28 mouse cellular contexts compared by ENCODE assay signal in genomic region chr7:33900007-33900406, GRCm38 (mm10). TPM values are rescaled to one million over a fixed set of nuclear protein-coding genes. Genes with fewer than 3 reads are reported as not detected.
DNase-seq lines count a peak whose midpoint lies in the region; ATAC-seq and TF ChIP-seq lines count a peak whose summit lies in the region.
"Had no signal": no experiment of that assay in that cellular context is flagged by ENCODE, and none has a peak within 500 bp of the region (broad histone marks: within the 10 kb centered on the region; RNA-seq: fewer than 3 reads in every experiment).

No protein-coding gene starts in this region.

- in situ Hi-C loops in CH12.LX (cut with MboI; ENCODE audit: low pct_ligation_motif_present, low pct_unique_long_range_greater_than_20kb, low sequenced_read_pairs): no loop called here

- no peak for TF ChIP-seq POLR2A in kidney, adult 2 months (IDR thresholded peaks at IDR 0.05; ENCODE audit: low read depth, low read length)
- TF ChIP-seq POLR2A in CH12.LX (IDR thresholded peaks at IDR 0.05; ENCODE audit: low read depth, low read length): no peak

- peak; percentile 7 for DNase-seq in kidney, adult 2 months
- DNase-seq in B cell, adult 2 months: peak; percentile 30 to 40
- DNase-seq in CH12.LX (ENCODE audit: extremely low read depth): peak; percentile 57
- peak; percentile 15 for DNase-seq in heart, postnatal 14 days
- DNase-seq in adrenal gland, adult 8-10 months: no peak
- DNase-seq: adrenal gland, adult 2 months; cerebellum, adult 11 months; cerebellum, postnatal 36 days; kidney, adult 11 months; liver; thymus, adult 2 months had no signal

- dilution Hi-C loops in CH12.LX (cut with MboI; ENCODE audit: extremely low pct_ligation_motif_present, extremely low pct_unique_long_range_greater_than_20kb, low sequenced_read_pairs): no loop called here

- no peak overlapping the region for H3K4me3 ChIP-seq in kidney, adult 2 months (ENCODE audit: insufficient read depth, low read depth, low read length)
- no peak overlapping the region for H3K4me3 ChIP-seq in kidney, embryonic 16.5 days (ENCODE audit: low read length)
- no peak overlapping the region for H3K4me3 ChIP-seq in CH12.LX (replicated peaks in 1 of 3; ENCODE audit: low read depth in 2 of 3, low read length in 2 of 3, poor library complexity in 1 of 3)
- no peak overlapping the region for H3K4me3 ChIP-seq in midbrain, embryonic 15.5 days
- H3K4me3 ChIP-seq: erythroblast, embryonic 14.5 days; forebrain, embryonic 15.5 days; lung, embryonic 15.5 days; midbrain, embryonic 10.5 days; neural tube, embryonic 13.5 days had no signal

- WGBS in kidney, adult 2 months: 47% methylated on average over 2 of the region's 2 CpGs
- 57% methylated on average over 2 of the region's 2 CpGs for WGBS in kidney, embryonic 16.5 days
- WGBS in midbrain, embryonic 15.5 days: 62% methylated on average over 2 of the region's 2 CpGs

- no peak for TF ChIP-seq CTCF in kidney, adult 2 months (conservative IDR thresholded peaks at IDR 0.05; ENCODE audit: insufficient read depth, insufficient read length, low read depth, low read length)
- no peak for TF ChIP-seq CTCF in CH12.LX (conservative IDR thresholded peaks at IDR 0.05 in 1 of 2, IDR thresholded peaks at IDR 0.05 in 1 of 2; ENCODE audit: low read depth in 2 of 2, low read length in 2 of 2)

- TF ChIP-seq EP300 in CH12.LX (IDR thresholded peaks at IDR 0.05; ENCODE audit: low read length): peak; percentile 94

- H3K36me3 ChIP-seq in kidney, adult 2 months (ENCODE audit: control insufficient read depth, insufficient read depth, low read length): no peaks in the 10 kb centered on the region
- H3K36me3 ChIP-seq in kidney, embryonic 16.5 days (ENCODE audit: insufficient read depth, low read length): no peaks in the 10 kb centered on the region
- H3K36me3 ChIP-seq in CH12.LX (replicated peaks in 1 of 2; ENCODE audit: control insufficient read depth in 1 of 2, insufficient read depth in 1 of 2, low read length in 1 of 2): no peaks in the 10 kb centered on the region
- H3K36me3 ChIP-seq in midbrain, embryonic 15.5 days (replicated peaks): no peaks in the 10 kb centered on the region
- H3K36me3 ChIP-seq: forebrain, embryonic 15.5 days; lung, embryonic 15.5 days; midbrain, embryonic 10.5 days; neural tube, embryonic 13.5 days had no signal

- H3K4me1 ChIP-seq in kidney, adult 2 months (ENCODE audit: control insufficient read depth, insufficient read depth, low read length): no peaks in the 10 kb centered on the region
- no peaks in the 10 kb centered on the region for H3K4me1 ChIP-seq in kidney, embryonic 16.5 days (ENCODE audit: insufficient read depth, low read length)
- peaks cover 0 to 19% of the 10 kb centered on the region in 2 experiments; a peak in 3 of 4 replicates for H3K4me1 ChIP-seq in CH12.LX (ENCODE audit: control insufficient read depth in 1 of 2, insufficient read depth in 2 of 2)
- H3K4me1 ChIP-seq in midbrain, embryonic 15.5 days: no peaks in the 10 kb centered on the region
- H3K4me1 ChIP-seq: forebrain, embryonic 15.5 days; lung, embryonic 15.5 days; midbrain, embryonic 10.5 days; neural tube, embryonic 13.5 days had no signal

- peaks cover 28% of the 10 kb centered on the region; the same call in 1 of the 2 replicates for H3K9me3 ChIP-seq in kidney, embryonic 16.5 days (ENCODE audit: low read length)
- H3K9me3 ChIP-seq in CH12.LX (replicated peaks; ENCODE audit: low read length): no peaks in the 10 kb centered on the region
- peaks cover 39% of the 10 kb centered on the region for H3K9me3 ChIP-seq in midbrain, embryonic 15.5 days

- H3K79me2 ChIP-seq in CH12.LX (replicated peaks; ENCODE audit: control insufficient read depth, extremely low read depth, insufficient read depth, poor library complexity, severe bottlenecking): no peaks in the 10 kb centered on the region

- intact Hi-C loops in heart, postnatal 14 days (cut with DNase I): no loop called here

- H3K4me2 ChIP-seq in kidney, embryonic 16.5 days (replicated peaks; ENCODE audit: low read depth, low read length): no peak overlapping the region
- no peak overlapping the region for H3K4me2 ChIP-seq in CH12.LX (ENCODE audit: insufficient read depth, low read depth, poor library complexity, severe bottlenecking)
- H3K4me2 ChIP-seq in midbrain, embryonic 15.5 days: no peak overlapping the region
- H3K4me2 ChIP-seq: forebrain, embryonic 15.5 days; lung, embryonic 15.5 days; neural tube, embryonic 13.5 days had no signal

- TF ChIP-seq RAD21 in CH12.LX (IDR thresholded peaks at IDR 0.05; ENCODE audit: low read depth, low read length): no peak

- ATAC-seq in kidney, embryonic 16.5 days (ENCODE audit: low FRiP score, low TSS enrichment): no peak
- ATAC-seq in CD4-positive, CD25-positive, alpha-beta regulatory T cell, adult 4 months: no peak
- no peak for ATAC-seq in midbrain, embryonic 15.5 days (replicated peaks)
- ATAC-seq: forebrain, embryonic 15.5 days; hindbrain, postnatal 0 days had no signal

- no peaks in the 10 kb centered on the region for H3K27me3 ChIP-seq in kidney, adult 2 months (replicated peaks; ENCODE audit: control insufficient read depth, insufficient read depth, low read length)
- no peaks in the 10 kb centered on the region for H3K27me3 ChIP-seq in kidney, embryonic 16.5 days (ENCODE audit: insufficient read depth, low read length)
- H3K27me3 ChIP-seq in CH12.LX (replicated peaks): peaks cover 5% of the 10 kb centered on the region
- no peaks in the 10 kb centered on the region for H3K27me3 ChIP-seq in midbrain, embryonic 15.5 days (replicated peaks)
- H3K27me3 ChIP-seq: forebrain, embryonic 15.5 days; lung, embryonic 15.5 days; neural tube, embryonic 13.5 days had no signal

- H3K27ac ChIP-seq in kidney, adult 2 months (ENCODE audit: insufficient read depth, low read depth, low read length): no peak overlapping the region
- H3K27ac ChIP-seq in kidney, embryonic 16.5 days (ENCODE audit: low read length): no peak overlapping the region
- no peak overlapping the region for H3K27ac ChIP-seq in CH12.LX (ENCODE audit: insufficient read depth, low read depth)
- no peak overlapping the region for H3K27ac ChIP-seq in midbrain, embryonic 15.5 days
- H3K27ac ChIP-seq: forebrain, embryonic 15.5 days; hindbrain, postnatal 0 days; lung, embryonic 15.5 days; midbrain, embryonic 10.5 days; neural tube, embryonic 13.5 days had no signal

- no peak overlapping the region for H3K9ac ChIP-seq in kidney, embryonic 16.5 days (replicated peaks; ENCODE audit: low read length)
- H3K9ac ChIP-seq in CH12.LX (ENCODE audit: insufficient read depth, low read depth): no peak overlapping the region
- H3K9ac ChIP-seq in midbrain, embryonic 15.5 days: no peak overlapping the region
- H3K9ac ChIP-seq: forebrain, embryonic 15.5 days; lung, embryonic 15.5 days; neural tube, embryonic 13.5 days had no signal

TF ChIP-seq in CH12.LX, 34 proteins besides CTCF, POLR2A, EP300 and RAD21:
- TF ChIP-seq ELF1 (IDR thresholded peaks at IDR 0.05; ENCODE audit: low read depth, low read length): no peak
- no peak for TF ChIP-seq MXI1 (IDR thresholded peaks at IDR 0.05; ENCODE audit: low read depth, low read length)
- no peak for TF ChIP-seq MAX (IDR thresholded peaks at IDR 0.05; ENCODE audit: low read length)
- TF ChIP-seq PAX5 (IDR thresholded peaks at IDR 0.05; ENCODE audit: low read length): no peak
- TF ChIP-seq GABPA (IDR thresholded peaks at IDR 0.05; ENCODE audit: insufficient replicate concordance, low read depth, low read length): no peak
- TF ChIP-seq ZKSCAN1 (IDR thresholded peaks at IDR 0.05; ENCODE audit: borderline replicate concordance, low read depth, low read length): no peak
- no peak for TF ChIP-seq USF1 (IDR thresholded peaks at IDR 0.05; ENCODE audit: low read depth, low read length)
- peak; percentile 87 for TF ChIP-seq MEF2A (IDR thresholded peaks at IDR 0.05; ENCODE audit: borderline replicate concordance, low read depth, low read length)
- TF ChIP-seq RCOR1 (conservative IDR thresholded peaks at IDR 0.05; ENCODE audit: low read depth, low read length): 0 out of 2 replicates have a peak, but pooled peaks have one; percentile 51
- no peak for TF ChIP-seq POLR2AphosphoS2 (IDR thresholded peaks at IDR 0.05; ENCODE audit: low read depth, low read length)
- peak; percentile 57; the same call in 1 of the 2 replicates for TF ChIP-seq JUND (conservative IDR thresholded peaks at IDR 0.05; ENCODE audit: low read depth, low read length)
- 0 out of 2 replicates have a peak, but pooled peaks have one; percentile 42 for TF ChIP-seq CHD2 (IDR thresholded peaks at IDR 0.05; ENCODE audit: low read length)
- peak; percentile 54 for TF ChIP-seq BHLHE40 (IDR thresholded peaks at IDR 0.05; ENCODE audit: low read depth, low read length)
- 0 out of 2 replicates have a peak, but pooled peaks have one; percentile 11 for TF ChIP-seq TCF12 (IDR thresholded peaks at IDR 0.05; ENCODE audit: low read depth, low read length)
- no peak for TF ChIP-seq JUN (IDR thresholded peaks at IDR 0.05; ENCODE audit: insufficient read depth, low read depth, low read length)
- TF ChIP-seq ETS1 (conservative IDR thresholded peaks at IDR 0.05; ENCODE audit: low read depth, low read length): 0 out of 2 replicates have a peak, but pooled peaks have one; percentile 19
- 0 out of 2 replicates have a peak, but pooled peaks have one; percentile 46 for TF ChIP-seq MAFK (IDR thresholded peaks at IDR 0.05; ENCODE audit: insufficient replicate concordance, low read length)
- TF ChIP-seq HCFC1 (IDR thresholded peaks at IDR 0.05; ENCODE audit: low read depth, low read length): no peak
- TF ChIP-seq IRF4 (IDR thresholded peaks at IDR 0.05; ENCODE audit: low read depth, low read length): peak; percentile 91
TF ChIP-seq in CH12.LX: peak in this region for 9.

RNA-seq across cellular contexts. Expression of gene Scgb2b26, which starts 44.8 kb away (rescaled TPM):
- not detected in 2 replicates for polyA plus RNA-seq in kidney, adult 2 months (2012; rRNA removed)
- polyA plus RNA-seq in kidney, embryonic 16.5 days (2015; fragmentation: Nextera tagmentation; extraction: Ambion mirVana): not detected in 2 replicates
- not detected in 2 replicates for total RNA-seq in CH12.LX (2012; rRNA removed)
- total RNA-seq in CH12.LX (2014; rRNA removed): not detected in 2 replicates
- polyA plus RNA-seq in CH12.LX (2012; ENCODE audit: insufficient read length, low read depth): not detected in 2 replicates
- not detected for total RNA-seq in heart, postnatal 14 days (2021)
- not detected for polyA plus RNA-seq in CD4-positive, CD25-positive, alpha-beta regulatory T cell, adult 4 months (2017; shearing (Covaris generic))
- not detected in 2 replicates for polyA plus RNA-seq in midbrain, embryonic 15.5 days (2015; fragmentation: Nextera tagmentation; extraction: Ambion mirVana)
- total RNA-seq in adrenal gland, adult 8-10 months (2022): not detected
- total RNA-seq: adrenal gland, adult 2 months; gastrocnemius, postnatal 36 days; hindbrain, postnatal 0 days; layer of hippocampus, postnatal 25 days; left cerebral cortex, postnatal 14 days had no signal
- polyA plus RNA-seq: adrenal gland, adult 2 months; brain, embryonic 14.5 days; embryonic facial prominence, embryonic 11.5 days; erythroblast, embryonic 14.5 days; forebrain, embryonic 15.5 days; heart, postnatal 0 days; hindbrain, postnatal 0 days; large intestine, adult 2 months; lung, embryonic 15.5 days; midbrain, embryonic 10.5 days; neural tube, embryonic 13.5 days; thymus, adult 2 months; urinary bladder, adult 2 months had no signal
